Mouse (Mus musculus): ENCODE measurements at regions not wholly inside any gene's neighbourhood (a gene's known extent, or its start where the extent isn't known, plus 50 kb on each side); places are given as distances from the start of the nearest gene placed in this dataset.

DNA sequence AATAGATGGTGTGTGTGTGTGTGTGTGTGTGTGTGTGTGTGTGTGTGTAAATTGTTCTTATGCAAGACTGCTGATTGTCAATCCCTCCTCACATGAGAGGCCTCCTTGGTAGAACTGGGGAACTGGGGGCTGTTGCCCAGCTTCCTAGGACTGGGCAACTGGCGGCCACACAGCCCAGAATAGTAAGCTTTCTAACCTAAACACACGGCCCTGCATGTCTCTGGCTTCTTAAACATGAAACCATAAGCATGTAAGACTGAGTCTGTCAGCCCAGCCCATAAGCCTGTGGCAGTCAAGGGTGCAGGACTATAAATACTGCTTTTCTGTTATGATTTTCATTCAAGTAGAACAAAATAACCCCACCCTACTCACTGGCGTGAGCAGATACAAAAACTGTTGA lies 60.7 kb downstream of the Ifng start:
- DNase-seq: no peak

DNA sequence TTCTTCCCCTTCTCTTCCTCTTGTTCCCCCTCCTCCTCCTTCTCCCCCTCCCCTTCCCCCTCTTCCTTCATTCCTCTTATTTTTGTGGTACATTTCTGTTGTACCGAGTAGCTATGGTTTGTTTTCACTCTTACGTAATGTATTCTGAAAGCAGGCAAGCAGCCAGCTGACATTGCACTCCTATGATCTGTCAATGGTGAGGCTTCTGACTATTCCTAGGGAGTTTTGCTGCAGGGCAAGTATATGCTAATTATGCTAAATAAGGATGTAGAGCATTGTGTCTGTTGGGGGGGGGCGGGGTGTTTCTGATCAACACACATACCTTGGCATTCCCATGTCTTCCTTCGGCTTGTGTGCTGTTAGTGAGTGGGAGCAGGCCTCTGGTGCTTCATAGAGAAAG lies 64.0 kb downstream of the Ifng start:
- no peak for DNase-seq

DNA sequence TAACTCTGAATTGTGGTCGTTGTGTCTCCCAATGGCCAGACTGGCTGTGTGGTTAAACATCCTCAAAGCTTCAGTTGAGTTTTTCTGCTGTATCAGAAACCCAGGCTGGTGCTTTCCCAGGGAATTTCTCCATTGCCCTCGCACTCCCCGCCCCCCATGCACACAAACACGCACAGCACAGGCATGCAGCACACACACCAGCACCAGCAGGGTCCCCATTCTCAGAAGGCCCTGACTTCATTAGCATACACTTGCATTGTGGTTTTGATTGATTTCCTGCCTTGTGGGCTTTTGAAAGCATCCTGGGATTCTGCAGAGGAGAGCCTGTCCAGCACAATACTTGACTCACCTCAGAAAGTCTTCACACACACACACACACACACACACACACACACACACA lies 65.3 kb downstream of the Ifng start:
- DNase-seq: no peak

DNA sequence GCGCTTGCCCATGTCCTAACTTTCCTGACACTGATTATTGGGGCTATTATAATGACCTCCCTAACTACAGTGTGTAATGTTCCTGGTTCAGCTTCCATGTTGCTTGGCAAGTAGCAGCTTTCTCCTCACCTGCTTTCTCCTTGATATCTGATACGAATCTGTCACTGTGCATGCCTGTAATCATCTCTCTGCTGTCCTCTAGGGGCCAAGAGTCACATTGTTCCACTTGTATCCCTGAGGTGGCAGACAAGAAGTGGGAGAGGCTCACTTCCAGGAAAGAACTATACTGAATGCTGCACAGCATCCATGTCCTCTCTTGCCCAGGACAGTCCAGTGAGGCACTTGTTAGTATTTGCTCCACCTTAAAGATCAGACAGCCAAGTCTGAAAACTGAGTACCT lies 66.8 kb downstream of the Ifng start:
- no peak for DNase-seq

DNA sequence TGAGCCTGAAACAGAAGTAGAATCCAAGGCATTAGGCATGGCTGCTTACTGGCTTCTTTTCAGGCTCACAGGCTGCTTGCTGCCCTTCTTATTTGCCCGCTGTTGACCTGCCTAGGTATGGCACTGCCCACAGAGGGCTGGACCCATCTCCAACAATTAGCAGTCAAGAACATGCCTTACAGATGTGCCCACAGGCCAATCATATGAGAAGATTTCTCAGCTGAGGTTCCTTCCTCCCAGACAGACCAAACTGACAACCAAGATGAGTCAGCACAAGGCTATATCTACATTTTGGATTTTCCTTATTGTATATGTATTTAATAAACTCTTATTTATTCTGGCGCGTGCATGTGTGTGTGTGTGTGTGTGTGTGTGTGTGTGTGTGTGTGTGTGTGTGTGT lies 76.0 kb downstream of the Ifng start:
- no peak for DNase-seq

DNA sequence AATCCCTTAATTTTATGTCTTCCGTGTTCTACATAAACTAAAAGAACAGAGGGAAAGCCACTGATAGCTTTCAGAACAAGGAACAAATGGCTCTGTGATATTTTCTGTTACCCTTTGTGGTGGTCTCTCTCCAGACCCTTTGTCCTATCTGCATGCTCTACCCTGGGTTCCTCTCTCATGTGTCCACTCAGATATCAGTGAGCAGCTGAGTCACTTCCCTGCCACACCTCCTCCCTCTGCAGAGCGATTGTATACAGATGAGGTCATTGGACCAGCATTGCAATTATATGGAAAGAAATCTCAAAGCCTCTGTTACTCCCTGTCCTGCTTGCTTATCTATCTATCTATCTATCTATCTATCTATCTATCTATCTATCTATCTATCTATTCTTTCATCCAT lies 77.1 kb downstream of the Ifng start:
- no peak for DNase-seq

DNA sequence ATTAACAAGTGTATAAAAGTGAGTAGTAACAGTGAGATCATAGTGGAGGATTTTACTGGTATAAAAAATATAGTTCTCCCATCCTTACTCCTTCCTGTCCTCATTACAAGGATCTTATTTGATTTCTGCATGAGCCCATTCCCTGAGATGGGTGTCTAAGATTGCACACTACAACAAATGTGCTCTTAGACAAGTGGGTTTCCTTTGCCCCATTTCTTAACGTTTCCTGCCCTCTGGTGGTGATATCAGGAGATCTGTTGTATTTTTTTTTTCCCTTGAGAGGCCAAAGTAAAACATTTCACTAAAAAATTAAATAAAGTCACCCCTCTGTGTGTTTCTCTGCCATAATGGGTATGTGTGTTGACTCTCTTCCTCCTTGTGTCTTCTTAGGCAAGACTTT lies 105.1 kb downstream of the Ifng start:
- no peak for DNase-seq

DNA sequence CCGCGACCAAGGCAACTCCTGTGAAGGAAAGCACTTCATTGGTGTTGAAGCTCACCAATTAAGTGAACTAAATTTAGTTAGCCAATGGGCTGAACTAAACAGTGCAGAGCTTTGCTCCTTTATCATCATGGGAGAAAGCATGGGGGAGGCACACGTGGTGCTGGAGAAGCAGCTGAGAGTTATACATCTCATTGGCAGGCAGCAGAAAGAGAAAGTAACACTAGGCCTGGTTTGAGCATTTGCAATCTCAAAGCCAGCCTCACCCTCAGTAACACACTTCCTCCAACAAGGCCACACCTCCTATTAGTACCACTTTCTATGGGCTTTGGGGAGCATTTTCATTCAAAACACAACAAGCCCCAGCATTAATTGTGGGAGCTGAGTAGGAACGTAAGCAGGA lies 109.4 kb downstream of the Ifng start:
- DNase-seq: no peak

DNA sequence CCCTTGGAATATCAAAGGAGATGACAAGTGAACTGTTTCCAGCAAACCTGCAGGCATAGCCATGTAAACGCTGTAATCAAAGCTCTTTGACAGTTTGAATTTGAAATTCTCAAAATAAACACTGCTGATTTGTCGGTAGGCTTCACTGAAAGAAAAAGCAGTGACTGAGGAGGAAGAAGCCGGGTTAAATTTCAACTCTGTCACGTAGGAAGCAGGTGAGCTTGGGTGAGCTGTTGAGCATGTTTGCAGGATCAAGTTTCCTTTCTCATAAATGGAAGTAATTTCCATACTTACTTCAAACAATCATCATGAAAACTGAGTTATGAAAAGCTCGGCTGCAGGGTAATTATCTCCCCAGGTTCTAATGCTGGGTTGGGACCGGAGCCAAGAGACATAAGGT lies 118.0 kb downstream of the Ifng start:
- no peak for DNase-seq

DNA sequence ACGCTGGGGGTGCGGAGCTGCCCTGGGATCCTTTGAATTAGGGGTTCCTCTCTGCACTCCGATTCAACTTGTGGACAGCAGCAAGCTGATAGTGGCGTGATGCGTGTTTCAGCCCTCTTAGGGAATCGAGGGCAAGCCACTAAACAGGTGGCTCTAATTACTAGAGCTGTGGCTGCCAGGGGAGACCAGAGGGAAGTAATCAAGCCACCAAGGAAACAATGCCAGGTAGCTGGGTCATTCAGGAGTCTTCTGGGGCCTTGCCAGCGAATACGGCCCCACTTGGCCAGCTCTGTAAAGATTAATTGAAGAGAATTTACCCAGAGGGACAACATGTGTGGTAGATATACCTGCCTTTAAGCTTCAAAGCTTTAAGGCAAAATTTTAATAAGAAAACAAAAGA lies 123.2 kb downstream of the Ifng start:
- peak; percentile 13 for DNase-seq

DNA sequence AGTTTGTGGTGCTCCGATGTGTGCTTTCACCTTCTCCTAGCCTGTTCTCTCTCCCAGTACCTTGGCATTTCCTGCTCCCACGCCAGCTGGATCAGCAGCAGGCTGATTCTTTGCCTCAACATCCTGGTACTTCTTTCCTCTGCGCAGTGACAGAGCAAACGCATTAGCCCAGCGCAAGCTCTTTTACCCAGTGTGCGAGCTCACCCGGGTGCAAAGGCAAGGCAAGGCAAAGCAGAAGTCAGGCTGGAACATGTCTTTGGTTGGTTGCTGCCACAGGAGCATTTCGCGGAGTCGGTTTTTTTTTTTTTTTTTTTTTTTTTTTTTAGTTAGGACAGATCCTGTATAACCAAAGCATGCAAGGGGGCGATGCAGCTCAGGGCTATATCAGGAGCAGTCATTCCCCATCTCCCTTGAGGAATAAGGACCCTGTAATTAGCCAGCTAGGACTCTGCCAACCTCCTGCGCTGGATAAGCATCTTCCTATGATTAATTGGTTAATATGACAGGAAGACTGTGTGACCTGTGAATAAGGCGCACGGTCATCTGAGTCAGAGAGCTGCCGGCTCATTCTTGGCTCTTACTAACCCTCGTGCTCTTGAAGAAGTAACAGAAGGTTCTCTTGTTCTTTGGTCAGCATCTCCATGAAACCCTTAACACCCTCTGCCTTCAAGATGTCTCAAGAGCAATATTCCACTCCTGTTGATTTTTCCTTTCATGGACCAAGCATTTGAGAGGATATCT lies 123.9 kb downstream of the Ifng start:
- DNase-seq: no peak

DNA sequence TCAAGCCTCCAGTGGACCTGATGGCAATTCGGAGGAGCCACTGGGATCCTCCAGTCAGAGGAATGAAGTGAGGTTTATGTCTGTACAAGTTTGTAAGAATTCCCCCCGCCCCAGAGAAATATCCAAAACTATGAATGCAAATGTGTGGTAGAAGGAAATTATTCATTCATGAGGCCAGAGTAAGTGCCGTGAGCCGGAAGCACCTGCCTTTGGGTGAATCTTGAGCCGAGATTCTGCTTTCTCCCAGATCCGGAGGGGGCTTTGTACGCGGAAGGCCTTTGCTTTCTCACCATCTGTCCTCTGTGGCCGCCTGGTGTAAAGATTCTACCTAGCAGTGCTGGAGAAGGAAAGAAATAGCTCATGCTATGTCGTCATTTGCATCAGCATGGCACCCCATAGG lies 127.8 kb downstream of the Ifng start:
- no peak for DNase-seq

DNA sequence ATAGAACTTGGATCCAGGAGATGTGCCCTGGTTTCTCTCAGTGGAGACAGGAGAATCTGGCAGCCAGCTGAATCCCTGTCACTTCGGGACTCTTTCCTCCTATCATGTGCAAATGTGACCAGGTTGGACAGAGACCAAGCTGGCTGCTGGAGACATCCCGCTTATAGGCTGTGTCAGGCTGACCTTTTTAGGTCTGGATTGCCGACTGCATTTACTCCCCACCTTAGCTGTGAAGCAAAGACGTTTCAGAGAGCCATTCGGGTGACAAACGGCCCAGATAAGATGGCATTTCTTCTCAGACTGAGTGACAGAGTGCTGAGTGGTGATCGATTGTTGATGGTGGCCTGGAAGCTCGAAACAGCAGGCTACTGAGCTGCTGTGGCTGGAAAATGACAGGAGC lies 128.6 kb downstream of the Ifng start:
- no peak for DNase-seq

DNA sequence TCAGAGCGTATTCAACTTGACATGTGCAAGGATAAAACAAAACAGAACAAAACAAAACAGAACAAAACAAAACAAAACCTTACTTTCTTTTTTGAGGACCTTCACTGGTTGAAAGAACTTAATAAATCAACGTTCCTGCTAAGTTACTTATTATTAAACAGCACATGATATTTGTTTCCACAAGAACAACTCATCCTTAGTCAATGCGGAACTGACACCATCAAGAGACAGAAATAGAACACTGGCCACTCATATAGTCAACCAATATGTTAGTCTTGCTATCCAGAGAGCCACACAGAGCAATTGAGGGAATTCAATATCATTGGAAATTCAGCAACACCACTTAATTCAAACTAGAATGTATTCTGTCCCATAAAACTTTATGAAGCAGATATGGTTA lies 132.4 kb downstream of the Ifng start:
- DNase-seq: no peak

DNA sequence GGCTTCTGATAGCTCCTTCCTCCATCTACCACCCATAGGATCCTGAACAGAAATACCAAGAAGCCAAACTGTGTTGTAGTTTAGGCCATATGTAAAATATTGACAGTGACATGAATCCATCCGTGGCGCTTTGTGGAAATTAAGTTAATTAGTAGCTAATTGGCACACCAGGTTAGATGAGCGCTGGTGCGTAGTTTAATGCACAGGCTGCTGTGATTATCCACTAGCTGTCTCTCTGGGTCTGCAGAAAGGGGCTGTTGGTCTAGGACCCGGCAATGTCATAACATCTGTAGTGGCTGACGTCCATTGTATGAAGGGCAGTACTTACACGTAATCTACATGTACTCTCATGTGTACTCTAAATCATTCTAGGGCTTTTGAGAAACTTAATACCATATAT lies 134.7 kb downstream of the Ifng start:
- no peak for DNase-seq

DNA sequence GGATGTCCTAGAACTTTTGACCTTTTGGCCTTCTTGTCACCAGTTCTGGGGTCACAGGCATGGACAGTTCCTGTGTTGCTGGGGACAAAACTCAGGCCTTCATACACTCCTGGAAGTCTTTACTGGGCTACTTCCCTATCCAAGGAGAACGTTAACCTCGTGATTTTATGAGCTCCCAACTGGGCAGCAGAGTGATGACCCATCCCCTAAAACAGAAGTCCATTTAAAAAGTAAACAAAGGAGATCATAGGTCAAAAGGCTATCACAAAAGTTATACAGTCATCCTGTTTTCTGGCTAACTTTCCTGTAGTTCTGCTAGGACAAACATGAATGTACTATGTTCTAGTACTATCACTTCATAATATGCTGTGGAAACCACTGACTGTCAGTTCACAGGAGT lies 140.5 kb downstream of the Ifng start:
- DNase-seq: no peak

DNA sequence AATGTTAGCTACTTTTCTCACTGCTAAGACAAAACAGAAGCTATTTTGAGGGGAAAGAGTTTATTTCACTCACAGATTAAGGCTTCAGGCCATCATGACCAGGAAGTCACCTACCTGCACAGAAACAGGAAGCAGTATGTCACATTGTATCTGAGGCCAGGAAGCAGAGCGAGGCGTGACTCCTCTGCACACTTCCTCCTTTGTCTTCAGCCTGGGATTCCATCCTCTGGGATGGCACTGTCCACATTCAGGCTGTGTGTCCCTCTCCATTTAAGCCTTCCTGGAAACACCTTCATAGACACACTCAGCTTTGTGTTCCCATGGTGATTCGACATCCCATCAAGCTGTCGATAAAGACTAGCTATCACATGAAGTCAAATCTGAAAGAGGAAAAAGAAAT lies 145.0 kb downstream of the Ifng start:
- no peak for DNase-seq

DNA sequence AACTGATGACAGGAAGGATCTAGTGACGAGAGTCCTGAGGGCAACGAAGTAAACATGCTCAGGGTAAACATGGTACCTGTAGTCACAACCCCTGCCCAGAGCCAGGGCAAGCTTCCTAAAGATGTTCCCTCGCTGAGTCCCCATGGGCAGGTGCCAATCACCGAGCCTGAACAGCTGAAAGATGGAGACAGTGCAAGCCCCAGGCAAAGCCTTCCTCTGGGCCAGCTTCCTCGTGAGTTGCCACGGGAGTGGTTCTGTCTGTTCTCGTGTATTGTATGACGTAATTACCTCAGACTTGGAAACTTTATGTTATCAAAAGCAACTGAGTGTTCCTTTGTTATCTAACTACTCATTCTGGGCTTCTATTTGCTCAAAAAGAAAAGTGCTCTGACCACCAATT lies 147.4 kb downstream of the Ifng start:
- DNase-seq: no peak

DNA sequence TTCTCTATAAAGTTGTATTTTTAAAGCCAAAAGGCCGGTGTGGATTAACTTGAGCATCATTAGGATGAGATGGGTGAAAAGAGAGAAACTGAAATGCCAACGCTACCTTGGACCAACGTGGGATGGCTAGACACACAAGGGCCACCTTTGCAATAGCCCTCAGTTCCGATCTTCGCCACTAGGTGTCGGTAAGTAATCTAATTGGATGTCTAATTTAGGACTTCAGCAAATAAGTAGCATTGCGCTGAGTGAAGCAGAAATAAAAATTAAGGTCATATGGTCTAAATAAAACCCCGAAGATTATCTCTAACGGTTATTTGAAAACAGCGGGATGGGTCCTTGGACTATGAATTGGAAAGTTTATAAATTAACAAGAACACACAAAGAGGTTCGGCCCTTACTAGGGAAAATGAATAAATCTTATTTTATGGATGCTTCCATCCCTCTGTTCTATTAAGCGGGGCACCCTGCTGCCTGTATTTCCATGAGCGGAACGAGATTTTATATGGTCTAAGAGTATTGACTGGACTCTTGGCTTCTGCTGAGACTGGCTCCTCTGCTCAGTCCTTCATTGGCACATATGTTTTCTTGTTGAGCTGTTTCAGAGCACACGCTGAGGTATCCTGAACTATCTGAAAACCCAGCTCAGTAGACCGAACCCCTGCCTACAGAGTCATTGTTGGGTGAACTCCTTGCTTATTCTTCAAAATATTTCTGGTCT lies 152.0 kb downstream of the Ifng start:
- DNase-seq: peak; percentile 76

DNA sequence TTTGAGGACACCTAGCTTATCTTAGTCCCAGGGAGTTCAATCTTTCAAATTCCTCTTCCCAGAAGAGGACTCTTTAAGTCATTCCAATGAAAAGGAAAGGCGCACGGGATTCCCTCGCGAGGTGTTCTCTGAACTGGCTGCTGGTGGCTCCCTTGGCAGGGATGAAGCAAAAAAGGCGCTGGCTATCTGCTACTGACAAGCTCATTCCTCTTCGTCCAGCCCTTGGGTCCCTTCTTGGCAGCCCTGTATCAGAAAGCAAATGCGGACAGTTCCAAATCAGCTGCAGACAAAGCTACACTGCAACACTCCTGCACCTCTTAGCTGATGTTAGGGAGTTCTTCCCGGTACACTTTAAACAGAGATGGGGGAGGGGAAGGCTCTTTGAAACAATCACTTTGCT lies 155.4 kb downstream of the Ifng start:
- no peak for DNase-seq

DNA sequence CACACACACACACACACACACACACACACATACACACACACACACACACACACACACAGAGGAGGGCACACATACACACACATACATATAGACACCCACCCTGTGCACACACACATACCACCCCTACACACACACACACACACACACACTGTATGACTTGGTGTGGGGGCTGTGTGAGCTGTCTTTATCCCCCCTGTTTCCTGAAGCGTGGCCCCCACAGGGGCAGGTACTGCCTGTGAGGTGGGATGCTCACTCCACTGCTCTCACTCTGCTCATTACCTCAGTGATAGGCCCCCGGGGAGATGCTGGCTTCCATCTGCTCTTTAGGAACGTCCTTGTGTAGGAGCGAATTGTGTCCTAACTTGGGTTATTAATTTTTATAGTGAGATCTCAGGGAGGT lies 157.7 kb downstream of the Ifng start:
- DNase-seq: no peak

DNA sequence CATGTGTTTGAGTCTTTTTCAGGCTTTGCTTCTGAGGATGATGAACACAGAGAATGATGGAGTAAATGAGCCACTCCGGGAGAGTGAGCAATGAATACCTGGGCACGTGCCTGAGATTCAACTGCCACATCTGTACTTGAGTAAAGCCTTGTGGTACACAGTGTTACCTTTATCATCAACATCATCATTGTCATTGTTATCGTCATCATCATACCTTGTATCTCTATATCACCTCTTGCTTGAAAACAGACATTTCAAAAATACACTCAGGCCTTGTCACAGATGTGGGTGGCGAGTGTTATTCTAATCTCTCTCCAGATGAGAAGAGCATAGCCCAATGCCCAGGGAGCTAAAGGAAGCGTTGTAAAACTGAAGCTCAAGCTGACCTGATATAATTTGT lies 158.4 kb downstream of the Ifng start:
- no peak for DNase-seq

DNA sequence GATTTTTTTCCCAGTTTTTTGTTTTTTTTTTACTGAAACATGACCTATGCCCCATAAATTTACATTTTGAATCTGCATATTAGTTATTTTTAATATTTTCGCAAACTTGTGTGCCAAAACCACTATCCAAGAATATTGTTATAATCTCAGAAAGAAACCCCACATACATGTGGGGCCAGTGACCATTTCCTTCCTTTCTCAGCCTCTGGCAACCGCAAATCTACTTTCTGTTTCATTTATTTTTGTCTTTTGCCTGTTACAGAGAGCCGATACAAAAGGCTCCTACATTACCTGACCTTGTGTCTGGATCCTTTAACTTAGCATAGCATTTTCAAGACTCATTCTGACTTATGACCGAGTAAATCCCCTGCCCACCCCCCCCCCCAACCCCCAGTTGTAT lies 158.8 kb downstream of the Ifng start:
- no peak for DNase-seq

DNA sequence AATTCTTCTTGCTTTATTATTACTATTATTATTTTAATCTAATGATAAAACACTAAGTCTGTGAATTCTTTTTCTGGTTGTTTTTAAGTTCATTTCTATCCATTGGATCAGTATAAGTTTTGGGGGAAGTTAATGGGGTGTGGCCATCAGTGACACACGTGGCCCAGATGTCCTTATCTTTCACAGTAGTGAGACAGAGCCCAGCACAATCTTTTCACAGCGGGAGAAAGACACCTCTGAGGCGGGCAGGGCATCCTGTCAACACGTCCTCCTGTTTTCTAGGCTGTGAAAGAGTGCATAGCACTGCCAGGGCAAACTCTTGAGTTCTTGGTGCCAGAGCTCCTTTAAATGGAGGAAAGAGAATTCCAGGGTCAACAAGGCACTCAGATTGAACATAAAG lies 162.1 kb downstream of the Ifng start:
- DNase-seq: no peak

DNA sequence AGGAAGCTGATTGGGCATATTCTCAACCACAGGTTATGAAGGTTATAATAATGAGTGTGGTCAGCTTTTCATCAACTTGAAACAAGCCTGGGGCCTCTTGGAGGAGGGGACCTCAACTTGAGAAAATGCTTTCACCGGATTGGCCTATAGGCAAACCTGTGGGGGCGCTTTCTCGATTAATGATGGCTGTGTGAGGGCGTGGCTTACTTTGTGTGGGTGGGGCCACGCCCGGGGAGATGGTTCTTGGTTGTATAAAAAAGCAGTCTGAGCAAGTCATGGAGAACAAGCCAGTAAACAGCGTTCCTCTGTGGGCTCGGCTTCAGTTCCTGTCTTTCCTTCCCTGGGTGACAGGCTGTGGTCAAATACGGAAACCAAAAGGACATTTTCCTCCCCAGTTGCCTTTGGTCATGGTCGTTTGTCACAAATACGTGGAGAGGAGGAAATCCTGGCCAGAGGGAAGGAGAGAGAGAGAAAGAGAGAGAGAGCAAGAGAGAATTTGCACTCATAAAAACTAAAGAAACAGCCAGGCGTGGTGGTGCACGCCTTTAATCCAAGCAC lies 163.1 kb downstream of the Ifng start:
- DNase-seq: no peak
